Mouse (Mus musculus): ENCODE measurements around the gene Cmpk2.
"Not testable (repeated sequence)": the region's sequence is repeated elsewhere in the genome, so short reads cannot be mapped to it uniquely, and the experiment has no call there.

Gene Cmpk2

DNA sequence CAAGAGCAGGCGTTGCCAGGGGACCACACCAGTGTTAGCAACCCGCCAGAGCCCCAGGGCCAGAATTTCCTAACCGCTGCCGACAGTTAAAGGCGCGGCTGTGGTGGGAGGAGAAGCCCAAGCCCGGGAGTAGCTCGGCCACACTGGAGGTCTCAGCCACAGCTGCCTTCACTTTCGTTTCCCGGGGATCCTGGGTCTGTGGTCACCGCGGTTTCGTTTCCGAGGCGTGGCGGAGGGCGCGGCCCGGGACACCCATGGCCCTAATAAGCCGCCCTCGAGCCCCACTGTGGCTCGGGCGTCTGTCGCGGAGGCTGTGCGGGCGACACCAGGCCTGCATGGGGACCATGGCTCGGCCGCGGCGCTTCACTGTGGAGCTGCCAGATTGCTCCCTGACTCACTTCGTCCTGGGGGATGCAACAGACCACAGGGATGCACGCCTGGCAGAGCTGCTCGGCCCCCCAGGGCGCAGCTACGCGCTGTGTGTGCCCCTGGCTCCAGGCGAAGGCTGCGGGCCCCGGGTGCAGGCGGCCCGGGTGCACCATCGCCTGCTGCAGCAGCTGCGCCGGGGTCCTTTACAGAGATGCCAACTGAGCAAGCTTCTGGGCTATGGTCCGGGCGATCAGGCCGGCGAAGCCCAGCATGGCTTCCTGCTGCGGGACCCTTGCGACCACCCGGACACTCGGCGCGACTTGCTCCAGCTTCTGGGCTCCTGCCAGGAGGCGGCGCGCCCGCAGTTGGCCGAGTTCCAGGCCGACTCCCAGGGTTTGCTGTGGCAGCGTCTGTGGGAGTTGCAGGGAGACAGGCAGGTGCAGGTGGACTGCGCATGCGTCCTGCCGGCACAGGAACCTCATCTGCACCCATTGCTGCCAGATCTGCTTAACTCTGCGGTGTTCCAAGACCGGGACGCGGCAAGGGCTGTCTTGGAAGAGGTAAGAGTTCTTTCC, at the start of gene Cmpk2:
Gene Cmpk2, plus strand, starts transcription at position 107 of the 944 bp plus-strand sequence.
- peak; percentile 52 for DNase-seq (ENCODE audit: low spot score)

DNA sequence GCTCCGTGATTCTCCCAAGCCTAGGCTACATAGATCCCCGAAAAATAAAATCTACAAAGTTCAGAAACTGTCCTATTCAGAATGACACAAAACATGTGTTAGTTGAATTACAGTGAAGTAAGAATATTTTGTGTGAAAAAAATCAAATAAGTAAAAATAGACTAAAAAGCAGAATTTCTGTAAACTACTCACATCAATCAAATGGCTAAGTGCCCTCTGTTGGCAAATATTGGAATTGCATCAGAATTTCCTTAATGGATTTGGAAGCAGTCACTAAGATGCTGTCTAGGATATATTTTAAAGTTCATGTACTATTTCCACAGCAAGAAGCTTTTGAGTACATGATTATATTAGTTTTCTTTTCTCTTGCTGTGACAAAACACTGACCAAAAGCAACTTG, 44.2 kb upstream of the Cmpk2 start:
- no peak for DNase-seq (ENCODE audit: low spot score)

DNA sequence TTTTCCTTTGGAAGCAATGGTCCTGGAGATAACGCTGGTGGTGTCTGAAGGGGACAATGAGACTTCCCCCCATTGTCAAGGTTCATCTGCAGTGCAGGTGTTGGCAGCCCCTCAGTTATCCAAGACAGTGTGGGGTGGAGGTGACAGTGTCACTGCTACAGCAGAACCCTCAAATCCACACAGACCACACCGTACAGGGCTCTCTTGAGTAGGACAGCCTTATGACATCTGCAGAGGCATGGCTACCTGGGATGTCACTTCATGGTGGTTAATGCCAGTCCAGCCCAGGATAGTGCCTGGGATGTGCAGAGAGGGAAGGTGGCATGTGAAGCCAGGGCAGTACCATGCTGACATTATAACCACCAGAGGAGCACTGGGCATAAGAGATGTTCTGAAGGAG, 40.2 kb upstream of the Cmpk2 start:
- DNase-seq (ENCODE audit: low spot score): not testable (repeated sequence)

DNA sequence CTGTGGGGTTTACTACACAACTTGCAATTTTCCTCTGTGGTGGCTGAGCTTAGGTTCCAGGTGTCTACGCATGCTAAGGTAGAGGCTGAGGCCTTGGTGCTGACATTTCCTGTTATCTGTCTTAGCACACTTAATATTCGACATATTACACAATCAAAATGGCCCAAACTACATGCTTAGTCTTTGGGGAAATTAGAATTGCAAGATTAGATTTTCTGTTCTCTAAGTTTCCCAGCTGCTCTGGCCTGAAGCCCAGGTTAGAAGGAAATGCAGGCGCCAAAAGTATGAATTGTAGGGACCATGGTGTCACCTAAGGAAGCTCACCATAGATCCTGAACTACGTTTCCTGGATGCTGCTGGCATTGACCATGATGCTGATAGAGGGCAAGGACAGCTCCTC, 32.7 kb upstream of the Cmpk2 start:
- DNase-seq (ENCODE audit: low spot score): no peak

DNA sequence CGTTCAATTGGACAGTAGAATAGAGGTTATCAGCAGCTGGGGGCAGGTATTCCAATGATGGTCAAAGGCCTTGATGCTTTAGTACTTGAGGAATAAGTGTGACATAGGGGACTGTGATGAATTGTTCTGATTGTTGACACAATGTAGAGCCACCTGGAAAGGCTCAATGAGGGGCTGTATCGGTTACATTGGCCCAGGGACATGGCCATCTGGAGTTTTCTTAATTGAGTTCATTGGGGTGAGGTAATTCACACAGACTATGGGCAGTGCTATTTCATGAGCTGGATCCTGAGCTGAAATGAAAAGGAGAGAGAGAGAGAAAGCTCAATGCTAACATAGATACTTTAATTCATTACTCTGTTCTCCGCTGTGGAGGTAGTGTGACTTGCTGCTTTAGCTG, 31.1 kb upstream of the Cmpk2 start:
- DNase-seq (ENCODE audit: low spot score): no peak

DNA sequence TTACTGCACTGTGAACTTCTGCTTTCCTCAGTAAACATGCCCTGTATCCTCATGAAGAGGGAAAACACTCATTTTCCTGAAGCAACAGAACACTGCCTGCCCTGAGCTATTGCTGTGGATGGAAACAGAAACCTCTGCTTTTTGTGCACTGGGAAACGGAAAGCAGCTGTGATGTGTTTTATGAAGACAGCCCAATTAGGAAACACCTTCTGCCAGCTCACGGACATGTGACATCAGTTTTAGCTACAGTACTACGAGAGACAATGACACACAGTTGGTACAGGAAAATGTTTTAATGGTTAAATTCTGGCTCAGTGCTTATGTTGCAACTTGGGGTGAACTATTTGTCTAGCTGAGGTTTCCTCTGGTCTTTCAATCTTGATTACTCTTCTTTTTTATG, 29.6 kb upstream of the Cmpk2 start:
- no peak for DNase-seq (ENCODE audit: low spot score)

DNA sequence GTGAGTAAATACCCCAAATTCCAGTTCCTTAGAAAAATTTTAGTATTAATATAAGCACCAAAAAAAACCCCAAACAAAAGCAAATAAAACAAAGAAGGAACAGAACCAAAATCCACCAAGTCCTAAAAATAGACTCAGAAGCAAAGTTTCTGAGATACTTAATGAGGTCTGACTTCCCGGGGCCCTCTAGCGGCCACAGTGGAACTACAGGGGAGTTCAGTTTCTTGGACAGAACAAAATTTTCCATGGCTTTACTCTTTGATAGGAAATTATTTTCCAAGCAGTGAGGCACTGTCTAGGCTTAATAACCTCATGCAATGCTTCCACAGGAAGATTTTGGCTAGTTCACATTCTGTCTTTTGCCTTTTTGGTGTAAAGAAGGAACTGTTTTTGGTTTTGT, 24.9 kb upstream of the Cmpk2 start:
- peak; percentile 26 for DNase-seq (ENCODE audit: low spot score)

DNA sequence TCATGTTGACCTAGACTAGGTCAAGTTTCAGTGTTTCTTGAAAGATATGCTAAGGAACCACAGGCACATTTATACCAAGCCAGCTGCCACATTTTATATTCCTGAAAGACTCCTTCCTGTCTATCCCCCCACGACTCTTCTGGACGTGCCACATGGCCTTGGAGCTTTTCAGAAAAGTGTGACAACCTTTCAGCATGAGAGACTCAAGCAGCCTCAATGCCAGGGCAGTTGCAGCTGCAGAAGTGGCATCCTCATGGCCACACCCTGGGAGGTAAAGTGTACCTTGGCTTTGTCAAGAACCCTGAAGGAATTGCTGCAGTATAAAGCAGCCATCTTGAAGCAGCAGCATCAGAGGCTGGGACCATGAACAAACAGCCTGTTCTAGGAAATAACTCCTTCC, 24.5 kb upstream of the Cmpk2 start:
- no peak for DNase-seq (ENCODE audit: low spot score)

DNA sequence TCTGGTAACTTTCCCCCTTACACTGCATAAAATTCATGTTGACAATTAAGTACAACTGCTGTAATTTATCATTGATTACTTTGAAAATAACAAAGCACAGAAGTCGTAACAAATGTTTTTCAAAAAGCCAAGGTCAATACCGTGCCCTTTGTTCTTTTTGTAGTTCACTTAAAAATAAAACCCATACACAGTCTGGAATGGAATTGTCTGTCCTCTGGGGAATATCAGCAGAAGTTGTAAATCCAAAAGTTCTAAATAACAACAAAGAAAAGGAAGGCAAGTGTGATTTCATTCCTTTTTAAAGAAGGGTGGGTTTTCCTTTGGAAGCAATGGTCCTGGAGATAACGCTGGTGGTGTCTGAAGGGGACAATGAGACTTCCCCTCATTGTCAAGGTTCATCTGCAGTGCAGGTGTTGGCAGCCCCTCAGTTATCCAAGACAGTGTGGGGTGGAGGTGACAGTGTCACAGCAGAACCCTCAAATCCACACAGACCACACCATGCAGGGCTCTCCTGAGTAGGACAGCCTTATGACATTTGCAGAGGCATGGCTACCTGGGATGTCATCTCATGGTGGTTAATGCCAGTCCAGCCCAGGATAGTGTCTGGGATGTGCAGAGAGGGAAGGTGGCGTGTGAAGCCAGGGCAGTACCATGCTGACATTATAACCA, 22.5 kb upstream of the Cmpk2 start:
- no peak for DNase-seq (ENCODE audit: low spot score)

DNA sequence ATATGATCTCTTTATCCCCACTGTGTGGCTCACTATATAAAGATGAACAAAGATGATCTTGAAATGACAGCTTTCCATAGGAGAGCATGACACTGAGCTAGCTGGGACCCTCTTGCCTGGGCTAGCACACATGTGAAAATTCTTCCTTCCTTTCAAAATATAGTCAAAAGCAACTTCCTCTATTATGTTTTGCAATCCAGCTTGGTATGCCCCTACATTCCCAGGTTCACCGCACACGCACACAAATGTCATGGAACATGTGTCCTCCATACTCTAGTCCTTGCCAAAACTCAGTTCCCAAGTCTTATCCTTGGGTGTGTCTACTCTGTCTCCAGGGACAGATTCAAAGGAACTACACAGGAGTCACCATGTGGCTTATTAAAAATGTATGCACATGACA, 19.5 kb upstream of the Cmpk2 start:
- DNase-seq (ENCODE audit: low spot score): no peak

DNA sequence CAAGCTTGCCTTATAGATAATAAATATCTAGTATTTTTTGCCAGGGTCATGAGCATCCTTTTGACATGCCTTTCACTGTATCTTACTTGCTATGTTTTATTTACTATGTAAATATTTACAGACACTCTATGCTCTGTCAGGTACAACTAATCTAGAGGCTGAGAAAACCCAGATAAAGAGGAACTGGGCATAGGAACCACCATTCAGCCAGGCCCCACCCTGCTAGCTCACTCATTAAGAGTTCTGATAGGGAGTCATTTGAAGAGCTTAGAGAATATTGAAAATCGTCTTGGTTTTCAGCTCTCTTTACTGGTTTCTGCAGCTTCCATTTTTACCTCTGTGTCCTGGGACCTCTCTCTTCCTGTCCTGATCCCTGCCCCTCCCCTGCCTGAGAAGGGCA, 17.9 kb upstream of the Cmpk2 start:
- DNase-seq (ENCODE audit: low spot score): no peak

DNA sequence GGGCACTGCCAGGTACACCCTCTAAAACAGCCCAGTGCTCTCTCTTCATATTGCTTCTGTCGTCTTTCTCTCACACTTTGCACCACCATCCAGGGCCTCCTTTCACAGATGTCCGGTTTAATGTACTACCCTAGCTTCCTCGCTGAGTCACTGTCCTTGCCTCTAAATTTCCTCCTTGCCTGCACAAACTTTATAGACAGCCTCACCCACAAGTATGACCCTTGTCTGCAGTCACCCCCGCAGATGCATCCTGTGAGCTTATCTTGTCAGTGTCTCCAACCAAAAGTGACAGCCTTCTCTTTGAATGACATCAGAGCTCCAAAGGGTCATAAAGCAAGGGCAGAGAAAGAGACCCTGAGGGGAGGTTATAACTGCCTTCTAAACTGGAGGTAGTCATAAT, 16.1 kb upstream of the Cmpk2 start:
- DNase-seq (ENCODE audit: low spot score): no peak

DNA sequence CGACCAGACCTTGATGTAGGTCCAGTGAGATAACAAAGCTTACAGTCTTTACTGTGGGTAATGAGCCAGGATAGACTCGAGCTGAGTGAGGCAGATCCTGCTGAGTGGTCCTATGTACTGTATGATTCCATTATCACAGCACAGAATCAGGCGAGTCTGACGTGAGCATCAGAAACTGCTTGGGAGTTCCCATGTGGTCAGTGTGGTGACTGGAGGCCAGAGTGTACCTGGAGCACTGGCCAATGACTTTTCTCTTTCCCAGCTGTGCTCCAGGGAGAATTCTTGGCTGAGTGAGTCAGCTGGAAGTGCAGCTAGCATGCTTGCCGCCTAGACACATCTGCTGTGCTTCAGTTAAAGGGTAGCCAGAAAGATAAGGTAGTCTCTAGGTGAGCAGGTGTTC, 14.3 kb upstream of the Cmpk2 start:
- no peak for DNase-seq (ENCODE audit: low spot score)

DNA sequence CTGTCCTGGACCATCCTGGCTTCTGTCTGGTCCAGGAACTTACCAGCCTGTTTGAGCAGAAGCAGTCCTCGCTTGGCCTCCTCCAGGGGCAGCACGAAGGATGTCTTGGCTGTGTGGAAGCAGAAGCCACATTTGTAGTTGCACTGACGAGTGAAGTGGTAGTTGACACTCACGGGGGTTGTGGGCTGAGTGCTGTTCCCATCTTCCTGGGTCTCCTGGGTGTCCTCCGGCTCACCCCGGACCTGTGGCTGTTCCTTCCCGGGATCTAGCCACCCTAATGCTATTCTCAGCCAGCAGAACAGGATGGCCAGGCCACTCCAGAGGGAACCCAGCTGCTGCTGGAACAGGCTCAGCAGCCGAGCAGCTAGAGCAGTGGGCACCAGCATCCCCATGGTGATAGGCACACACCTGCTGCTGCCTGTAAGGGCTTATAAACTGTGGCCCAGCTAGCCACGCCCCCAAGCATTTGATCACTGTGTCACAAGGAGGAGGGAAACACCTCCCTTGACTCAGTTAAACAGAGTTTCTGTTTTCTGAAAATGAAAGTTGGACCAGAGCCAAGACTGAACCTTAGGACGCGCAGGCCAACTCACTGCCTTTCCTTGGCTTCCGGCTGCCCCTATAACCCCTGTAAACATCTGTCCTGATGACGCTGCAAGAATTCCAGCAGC, 12.8 kb upstream of the Cmpk2 start, which contains the start of gene Rsad2:
Gene Rsad2, minus strand, starts transcription at position 425 of the 671 bp plus-strand sequence.
- DNase-seq (ENCODE audit: low spot score): no peak

DNA sequence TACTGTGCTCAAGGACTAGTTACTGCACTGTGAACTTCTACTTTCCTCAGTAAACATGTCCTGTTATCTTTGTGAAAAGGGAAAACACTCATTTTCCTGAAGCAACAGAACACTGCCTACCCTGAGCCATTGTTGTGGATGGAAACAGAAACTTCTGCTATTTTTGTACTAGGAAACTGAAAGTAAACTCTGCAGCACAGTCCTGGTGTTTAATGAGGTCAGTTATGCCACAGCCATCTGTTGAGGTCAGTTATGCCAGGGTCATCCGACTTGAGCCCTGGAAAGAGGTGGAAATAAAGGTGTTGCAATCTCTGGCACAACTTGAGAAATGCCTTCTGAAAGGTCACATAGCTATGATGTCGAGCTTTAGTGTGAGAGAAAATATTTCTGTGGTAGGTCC, 8.9 kb upstream of the Cmpk2 start:
- DNase-seq (ENCODE audit: low spot score): no peak

DNA sequence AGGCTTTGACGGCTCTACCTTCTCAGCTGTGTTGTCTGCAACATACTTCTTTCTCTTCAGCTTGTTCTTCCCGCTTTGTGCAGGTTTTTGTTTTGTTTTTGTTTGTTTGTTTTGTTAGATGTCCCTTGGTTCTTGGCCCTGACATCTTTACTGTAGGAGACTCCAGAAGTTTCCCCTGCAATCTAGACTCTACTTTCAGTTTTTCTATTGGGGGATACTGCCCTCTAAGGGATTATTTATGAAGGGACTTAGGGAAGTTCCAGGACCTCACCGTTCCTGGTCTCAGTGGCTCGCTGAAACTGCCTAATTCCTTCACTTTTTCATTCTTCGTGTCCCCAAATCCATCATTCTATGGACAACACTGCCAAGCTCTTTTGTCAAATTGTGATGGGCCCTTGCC, 3.4 kb upstream of the Cmpk2 start:
- no peak for DNase-seq (ENCODE audit: low spot score)

DNA sequence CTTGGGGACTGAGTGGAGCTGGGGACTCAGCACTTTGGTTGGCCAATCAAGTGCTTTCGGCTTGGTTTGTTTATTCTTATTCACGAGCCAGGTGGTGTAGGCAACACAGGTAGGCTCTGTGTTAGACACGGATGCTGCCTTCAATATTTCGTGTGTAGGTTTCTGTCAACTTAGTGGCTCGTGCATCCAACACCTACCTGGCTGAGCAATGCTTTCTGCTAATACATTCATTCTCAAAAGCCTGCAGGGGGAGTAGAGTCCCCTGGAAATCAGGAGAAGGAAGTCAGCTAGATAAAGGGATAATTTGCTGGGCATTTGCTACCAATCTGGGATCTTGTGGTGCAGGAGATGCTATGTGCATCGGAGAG, 1.0 kb downstream of the Cmpk2 start:
- DNase-seq (ENCODE audit: low spot score): no peak

DNA sequence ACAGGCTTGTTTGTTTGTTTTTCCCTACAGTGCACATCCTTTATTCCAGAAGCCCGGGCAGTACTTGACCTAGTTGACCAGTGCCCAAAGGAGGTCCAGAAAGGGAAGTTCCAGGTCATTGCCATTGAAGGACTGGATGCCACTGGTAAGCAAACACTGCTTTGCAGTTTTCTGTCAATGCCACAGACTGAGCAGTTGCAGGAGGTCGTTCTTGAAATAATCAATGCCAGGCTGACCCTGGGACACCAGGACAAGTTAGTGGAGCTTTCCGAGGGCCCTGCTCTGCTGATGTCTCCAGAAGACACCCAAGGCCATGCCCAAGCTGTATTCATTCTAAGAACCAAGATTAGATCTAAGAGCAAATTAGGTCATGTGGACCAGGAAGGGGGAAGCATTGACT, 2.4 kb downstream of the Cmpk2 start:
- no peak for DNase-seq (ENCODE audit: low spot score)

DNA sequence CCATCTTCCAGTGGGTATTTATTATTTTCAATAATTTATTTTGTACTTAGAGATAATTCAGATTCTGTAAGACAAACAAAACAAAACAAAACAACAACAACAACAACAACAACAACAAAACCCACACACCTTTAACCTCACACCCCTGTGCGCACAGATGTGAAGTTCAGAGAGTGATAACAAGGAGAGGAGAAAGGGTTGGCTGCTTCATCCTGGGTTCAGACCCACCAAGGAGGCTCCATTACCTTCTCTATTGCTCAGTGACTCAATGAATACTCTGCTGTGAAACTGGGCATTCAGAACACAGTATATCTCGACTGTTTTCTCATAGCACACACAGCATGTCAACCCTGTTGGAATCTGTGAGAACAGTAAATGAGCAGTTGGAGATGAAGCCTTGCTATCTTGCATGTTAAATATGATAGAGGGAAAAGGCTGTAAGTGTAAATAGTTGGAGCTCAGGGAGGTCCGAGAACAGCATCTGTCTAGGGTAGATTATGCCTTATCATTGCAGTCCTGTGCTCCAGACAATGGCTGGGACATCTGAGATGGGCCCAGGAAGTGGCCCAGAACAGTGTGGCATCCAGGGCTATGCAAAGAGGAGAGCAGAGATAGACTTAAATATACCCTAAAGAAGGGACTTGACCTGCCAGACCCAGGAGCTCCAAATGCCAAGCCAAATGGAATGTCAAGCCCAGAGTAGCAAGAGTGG, 3.9 kb downstream of the Cmpk2 start:
- no peak for DNase-seq (ENCODE audit: low spot score)

DNA sequence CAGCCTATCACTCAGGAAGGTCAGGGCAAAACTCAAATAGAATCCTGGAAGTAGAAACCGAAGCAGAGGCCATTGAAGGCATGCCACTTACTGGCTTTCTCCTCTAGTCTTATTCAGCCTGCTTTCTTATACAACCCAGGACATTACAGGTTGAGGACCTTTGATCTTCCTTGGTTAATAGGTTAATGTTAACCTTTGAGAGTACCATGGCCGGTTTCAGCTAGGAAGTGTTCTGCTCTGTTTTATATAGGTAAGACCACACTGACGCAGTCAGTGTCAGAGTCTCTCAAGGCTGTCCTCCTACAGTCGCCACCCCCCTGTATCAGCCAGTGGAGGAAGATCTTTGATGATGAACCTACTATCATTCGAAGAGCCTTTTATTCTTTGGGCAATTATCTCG, 4.7 kb downstream of the Cmpk2 start:
- no peak for DNase-seq (ENCODE audit: low spot score)

DNA sequence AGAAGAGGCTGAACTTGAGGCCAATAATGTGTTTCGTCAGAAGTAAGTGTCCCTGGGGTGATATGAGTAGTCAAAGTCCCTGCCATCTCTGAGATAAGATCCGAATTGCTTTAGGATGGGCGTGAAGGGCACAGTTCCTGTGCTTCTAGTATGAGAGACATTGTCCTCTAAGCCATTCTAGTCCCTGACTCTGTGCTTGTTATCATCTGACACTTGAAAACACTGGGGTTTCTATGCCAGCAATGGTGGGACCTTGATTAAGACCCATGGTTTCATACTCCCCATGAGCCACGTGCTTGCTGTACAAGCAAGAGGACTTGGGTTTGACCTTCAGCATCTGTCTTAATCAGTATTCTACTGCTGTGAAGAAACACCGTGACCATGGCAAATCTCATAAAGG, 8.2 kb downstream of the Cmpk2 start:
- DNase-seq (ENCODE audit: low spot score): no peak
